Mouse (Mus musculus) stomach, embryonic 16.5 days (tissue): ENCODE measurements around the gene E2f6. TPM values are rescaled to one million over a fixed set of nuclear protein-coding genes. Genes with fewer than 3 reads are reported as not detected.

Experiments
- ATAC-seq: fragments of 200-750 bp; cut with Nextera tagmentation; 2 replicates; pipeline ENCODE4 v1.8.0; 2017; ENCODE audit warnings: moderate number of reproducible peaks, moderate TSS enrichment; ENCODE audit not compliant: insufficient read depth, low FRiP score
- H3K27ac ChIP-seq: fragments of 300-500 bp; sonication (generic); 2 replicates; pipeline ENCODE4 v1.5.1; 2014; ENCODE audit warnings: low read length
- H3K27me3 ChIP-seq: fragments of 300-500 bp; sonication (generic); 2 replicates; pipeline ENCODE4 v1.6.1; 2014; ENCODE audit warnings: low read length, control low read depth, mixed read lengths; ENCODE audit not compliant: control insufficient read depth, insufficient read depth
- H3K36me3 ChIP-seq: fragments of 300-500 bp; sonication (generic); 2 replicates; pipeline ENCODE4 v1.6.1; 2014; ENCODE audit warnings: low read length; ENCODE audit not compliant: control insufficient read depth, insufficient read depth
- H3K4me1 ChIP-seq: fragments of 300-500 bp; sonication (generic); 2 replicates; pipeline ENCODE4 v1.6.1; 2014; ENCODE audit warnings: low read length, control low read depth, mixed read lengths; ENCODE audit not compliant: control insufficient read depth, insufficient read depth
- H3K4me2 ChIP-seq: fragments of 300-500 bp; sonication (generic); 2 replicates; pipeline ENCODE4 v1.6.1; 2014; ENCODE audit warnings: low read depth, low read length, mixed read lengths
- H3K4me3 ChIP-seq: fragments of 300-500 bp; sonication (generic); replicated peaks from 2 replicates; pipeline ENCODE4 v1.5.1; 2014; ENCODE audit warnings: mild to moderate bottlenecking, low read length
- H3K9ac ChIP-seq: fragments of 300-500 bp; sonication (generic); 2 replicates; pipeline ENCODE4 v1.6.1; 2014; ENCODE audit warnings: low read length
- H3K9me3 ChIP-seq: fragments of 300-500 bp; sonication (generic); replicated peaks from 2 replicates; pipeline ENCODE4 v1.6.1; 2016; ENCODE audit warnings: low read length, control low read depth; ENCODE audit not compliant: control insufficient read depth
- WGBS: fragments of 180-500 bp; shearing (Covaris S2); extraction: QIAGEN DNeasy Blood & Tissue Kit; methylation state at CpG from one replicate; pipeline ENCODE4 v1.1.7; 2014; 5-methylcytosine and 5-hydroxymethylcytosine counted together
- polyA plus RNA-seq: library from polyadenylated mRNA; unstranded; fragments of >200 nt; fragmentation: Nextera tagmentation; extraction: Ambion mirVana; gene quantifications from 2 replicates; pipeline ENCODE4 v1.2.1, GENCODE M21; 2015

The E2f6 gene
- polyA plus RNA-seq, 1 experiment from 2014 or later = 27.9 TPM

GRCm38 (mm10) chr12:16793371-16793770 is 17.4 kb upstream of the E2f6 start:
- Histone ChIP-seq H3K4me1 (no peaks in the 10 kb centered on the region), H3K9ac (no peak overlapping the region), H3K4me3 (no peak overlapping the region), H3K9me3 (no peaks in the 10 kb centered on the region), H3K27ac (no peak overlapping the region), H3K36me3 (no peaks in the 10 kb centered on the region), H3K4me2 (no peak overlapping the region), H3K27me3 (no peaks in the 10 kb centered on the region)
- WGBS = 82% methylated on average over 4 of the region's 4 CpGs
- no peak for ATAC-seq

- no peak overlapping the region for H3K4me3 ChIP-seq
- H3K4me1 ChIP-seq = 0 out of 2 replicates have a peak, but pooled peaks cover 5% of the 10 kb centered on the region
- H3K36me3 ChIP-seq = no peaks in the 10 kb centered on the region
- no peak overlapping the region for H3K4me2 ChIP-seq
- no peak overlapping the region for H3K27ac ChIP-seq
- 71% methylated on average over 3 of the region's 3 CpGs for WGBS
- H3K9me3 ChIP-seq = no peaks in the 10 kb centered on the region
- ATAC-seq = no peak
- H3K9ac ChIP-seq = no peak overlapping the region
- H3K27me3 ChIP-seq = no peaks in the 10 kb centered on the region
Measured at GRCm38 (mm10) chr12:16795781-16796180, 15.0 kb upstream of the E2f6 start.

GRCm38 (mm10) chr12:16798894-16799293 is 11.9 kb upstream of the E2f6 start:
- no peak for ATAC-seq
- Histone ChIP-seq H3K4me2 (no peak overlapping the region), H3K9me3 (no peaks in the 10 kb centered on the region), H3K36me3 (no peaks in the 10 kb centered on the region), H3K27me3 (no peaks in the 10 kb centered on the region), H3K4me1 (0 out of 2 replicates have a peak, but pooled peaks cover 5% of the 10 kb centered on the region), H3K4me3 (no peak overlapping the region), H3K27ac (no peak overlapping the region), H3K9ac (no peak overlapping the region)
- 58% methylated on average over 3 of the region's 3 CpGs for WGBS

DNA sequence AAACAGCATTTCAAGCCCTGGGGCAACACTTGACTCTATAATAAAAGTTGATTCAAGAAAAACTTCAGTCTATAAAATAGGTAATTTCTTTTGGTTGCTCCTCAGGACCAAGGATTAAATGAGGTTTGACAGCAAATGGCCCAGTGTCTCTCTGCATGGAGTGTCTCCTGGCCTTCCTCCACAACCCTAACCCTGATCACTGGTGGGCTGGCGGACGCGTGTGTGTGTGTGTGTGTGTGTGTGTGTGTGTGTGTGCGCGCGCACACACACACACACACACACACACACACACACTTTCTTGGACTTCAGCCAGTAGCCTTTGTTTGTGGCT is 10.9 kb upstream of the E2f6 start:
- H3K9ac ChIP-seq = peak overlapping the region; percentile 72; the same call in 1 of the 2 replicates
- 0 out of 2 replicates have a peak, but pooled peaks have one; percentile 41 for ATAC-seq
- no peak overlapping the region for H3K27ac ChIP-seq
- WGBS = 12% methylated on average over 6 of the region's 6 CpGs
- 0 out of 2 replicates have a peak, but pooled peaks cover 5% of the 10 kb centered on the region for H3K4me1 ChIP-seq
- no peaks in the 10 kb centered on the region for H3K27me3 ChIP-seq
- no peaks in the 10 kb centered on the region for H3K9me3 ChIP-seq
- no peaks in the 10 kb centered on the region for H3K36me3 ChIP-seq
- peak overlapping the region; percentile 61 for H3K4me3 ChIP-seq
- peak overlapping the region; percentile 100 for H3K4me2 ChIP-seq

GRCm38 (mm10) chr12:16800259-16800958 is 10.4 kb upstream of the E2f6 start, which contains the start of gene Greb1:
Gene Greb1, minus strand, starts transcription at chr12:16800886.
- WGBS = under 1% methylated on average over 53 of the region's 53 CpGs
- Histone ChIP-seq H3K27ac (no peak within 1 kb of the TSS), H3K4me2 (peak within 1 kb of the TSS; percentile 100), H3K4me3 (peak within 1 kb of the TSS; percentile 61), H3K9ac (peak within 1 kb of the TSS; percentile 72), H3K9me3 (no peaks in the 10 kb centered on the region), H3K36me3 (no peaks in the 10 kb centered on the region), H3K27me3 (no peaks in the 10 kb centered on the region), H3K4me1 (0 out of 2 replicates have a peak, but pooled peaks cover 5% of the 10 kb centered on the region)
- peak; percentile 78 for ATAC-seq

DNA sequence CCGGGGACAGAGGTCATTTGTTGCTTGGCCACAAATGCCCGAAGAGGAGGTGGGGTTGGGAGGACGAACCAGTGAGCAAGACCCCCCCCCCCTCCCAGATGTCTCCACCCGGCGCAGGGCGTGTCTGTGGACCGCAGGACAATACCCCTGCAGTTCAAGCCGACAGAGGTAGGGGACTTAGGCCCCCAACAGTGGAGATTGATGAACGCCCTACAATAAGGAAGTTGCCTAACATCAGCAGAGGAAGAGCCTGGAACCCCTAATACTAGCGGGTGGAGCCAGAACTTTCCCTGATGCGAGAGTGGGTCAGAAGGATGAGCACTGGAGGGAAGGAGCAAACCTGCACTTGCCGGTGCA is 9.8 kb upstream of the E2f6 start:
- H3K27me3 ChIP-seq = no peaks in the 10 kb centered on the region
- peak overlapping the region; percentile 100 for H3K4me2 ChIP-seq
- H3K27ac ChIP-seq = no peak overlapping the region
- no peaks in the 10 kb centered on the region for H3K9me3 ChIP-seq
- WGBS = 1% methylated on average over 12 of the region's 12 CpGs
- no peak; the same call in 1 of the 2 replicates for ATAC-seq
- 0 out of 2 replicates have a peak, but pooled peaks cover 5% of the 10 kb centered on the region for H3K4me1 ChIP-seq
- H3K36me3 ChIP-seq = no peaks in the 10 kb centered on the region
- peak overlapping the region; percentile 72 for H3K9ac ChIP-seq
- H3K4me3 ChIP-seq = peak overlapping the region; percentile 61

DNA sequence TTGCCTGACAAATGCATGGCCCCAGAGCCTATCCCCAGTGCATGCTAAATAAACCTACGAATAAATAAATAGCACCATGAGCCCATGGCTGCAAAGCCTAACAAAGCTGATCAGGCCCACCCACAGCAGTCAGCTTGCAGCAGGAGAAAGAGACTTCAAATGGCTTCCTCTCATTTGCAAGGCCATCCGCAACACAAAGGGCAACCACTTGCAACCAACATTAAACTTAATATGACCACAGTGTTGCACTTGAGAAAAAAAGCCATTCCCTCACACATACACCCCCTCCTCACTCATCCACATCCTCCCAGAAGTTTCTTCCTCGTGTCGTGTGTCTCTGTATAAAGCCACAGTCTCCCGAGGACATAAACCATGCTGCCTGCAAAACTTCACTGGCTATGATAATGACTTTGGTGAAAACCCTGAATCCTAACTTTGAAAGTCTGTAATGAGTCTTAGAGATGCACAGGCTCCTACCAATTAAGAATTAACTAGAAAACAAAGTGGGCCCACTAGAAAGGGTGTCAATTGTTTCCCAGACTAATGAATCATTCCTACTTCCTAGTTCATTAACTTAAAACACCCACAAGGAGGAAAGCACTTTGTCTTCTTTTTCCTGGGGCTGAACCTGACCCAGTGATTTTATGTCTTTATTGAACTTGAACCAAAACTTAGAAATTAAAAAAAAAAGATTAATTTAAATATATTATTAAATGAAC is 7.4 kb upstream of the E2f6 start:
- Histone ChIP-seq H3K4me2 (no peak overlapping the region), H3K4me1 (0 out of 2 replicates have a peak, but pooled peaks cover 5% of the 10 kb centered on the region), H3K9me3 (no peaks in the 10 kb centered on the region), H3K36me3 (no peaks in the 10 kb centered on the region), H3K4me3 (no peak overlapping the region), H3K27ac (no peak overlapping the region), H3K27me3 (no peaks in the 10 kb centered on the region), H3K9ac (no peak overlapping the region)
- 37% methylated on average over 5 of the region's 5 CpGs for WGBS
- no peak for ATAC-seq

DNA sequence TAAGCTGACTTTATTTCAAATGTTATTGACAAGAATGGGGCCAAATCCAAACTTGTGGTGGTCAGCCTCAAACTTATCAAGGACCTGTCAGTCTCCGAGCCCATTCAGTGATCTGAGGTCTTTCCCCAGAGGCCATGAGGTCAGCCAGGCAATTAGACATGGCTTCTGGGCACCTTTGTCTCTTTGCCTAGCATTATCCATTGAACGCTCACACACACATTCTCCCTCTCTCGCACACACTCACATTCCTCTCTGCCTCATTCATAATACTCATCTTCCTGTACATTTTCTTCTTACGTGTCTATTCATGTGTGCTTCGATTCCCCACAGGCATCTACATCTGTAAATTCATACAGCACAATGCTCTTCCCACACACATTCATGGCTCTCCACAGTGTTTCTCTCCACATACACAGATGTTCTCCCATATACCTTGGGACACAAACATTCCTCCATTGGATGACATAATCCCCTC is 6.8 kb upstream of the E2f6 start:
- H3K27me3 ChIP-seq = no peaks in the 10 kb centered on the region
- H3K9ac ChIP-seq = no peak overlapping the region
- no peak overlapping the region for H3K27ac ChIP-seq
- no peaks in the 10 kb centered on the region for H3K9me3 ChIP-seq
- H3K4me3 ChIP-seq = no peak overlapping the region
- no peak for ATAC-seq
- H3K4me1 ChIP-seq = 0 out of 2 replicates have a peak, but pooled peaks cover 5% of the 10 kb centered on the region
- H3K4me2 ChIP-seq = no peak overlapping the region
- no peaks in the 10 kb centered on the region for H3K36me3 ChIP-seq
- 68% methylated on average over 5 of the region's 5 CpGs for WGBS

DNA sequence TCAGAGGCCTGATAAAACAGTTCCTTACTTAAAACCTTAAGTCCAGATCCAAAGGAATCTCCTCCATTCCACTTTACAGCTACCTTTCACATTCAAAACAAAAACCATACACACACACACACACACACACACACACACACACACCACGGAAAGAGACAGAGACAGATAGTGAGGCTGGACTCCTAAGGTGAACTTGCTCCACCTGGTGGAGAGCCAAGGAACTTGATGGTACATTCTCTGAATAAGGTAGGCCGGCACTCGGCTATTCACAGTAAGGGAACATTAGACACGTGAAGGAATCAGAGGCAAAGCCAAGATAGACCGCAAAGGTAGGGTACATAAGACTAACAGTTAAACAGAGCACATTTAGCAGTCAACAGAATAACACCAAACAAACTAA is 5.3 kb upstream of the E2f6 start:
- H3K4me1 ChIP-seq = no peaks in the 10 kb centered on the region
- no peaks in the 10 kb centered on the region for H3K36me3 ChIP-seq
- H3K9me3 ChIP-seq = no peaks in the 10 kb centered on the region
- WGBS = 4% methylated on average over 5 of the region's 5 CpGs
- ATAC-seq = peak; percentile 48; the same call in 1 of the 2 replicates
- no peak overlapping the region for H3K4me3 ChIP-seq
- H3K4me2 ChIP-seq = no peak overlapping the region
- no peak overlapping the region for H3K9ac ChIP-seq
- H3K27me3 ChIP-seq = no peaks in the 10 kb centered on the region
- no peak overlapping the region for H3K27ac ChIP-seq
